Mouse (Mus musculus) liver, adult 2 months (tissue): ENCODE measurements around the gene B430306N03Rik. TPM values are rescaled to one million over a fixed set of nuclear protein-coding genes. Genes with fewer than 3 reads are reported as not detected.

Experiments
- DNase-seq: peaks from one replicate; pipeline ENCODE4 v3.0.0-alpha.2; 2011; ENCODE audit warnings: low read depth, low spot score; ENCODE audit errors: extremely low read depth
- H3K27ac ChIP-seq: fragments of 200-500 bp; replicated peaks from 2 replicates; pipeline ENCODE4 v1.5.1; 2012; ENCODE audit warnings: low read depth, mild to moderate bottlenecking, control low read depth, inconsistent platforms, low read length; ENCODE audit not compliant: insufficient read depth
- H3K27me3 ChIP-seq: fragments of 200-500 bp; 2 replicates; pipeline ENCODE4 v1.6.1; 2012; ENCODE audit warnings: mild to moderate bottlenecking, moderate library complexity, low read length, inconsistent platforms; ENCODE audit not compliant: control insufficient read depth, insufficient read depth
- H3K36me3 ChIP-seq: fragments of 200-500 bp; 2 replicates; pipeline ENCODE4 v1.6.1; 2012; ENCODE audit warnings: low read length, inconsistent platforms; ENCODE audit not compliant: control insufficient read depth, insufficient read depth
- H3K4me1 ChIP-seq: fragments of 200-500 bp; 2 replicates; pipeline ENCODE4 v1.6.1; 2011; ENCODE audit warnings: low read length; ENCODE audit not compliant: control insufficient read depth, insufficient read depth
- H3K4me3 ChIP-seq: fragments of 200-500 bp; 2 replicates; pipeline ENCODE4 v1.5.1; 2011; ENCODE audit warnings: low read depth, mild to moderate bottlenecking, control low read depth, low read length, moderate library complexity; ENCODE audit not compliant: insufficient read depth
- H3K79me2 ChIP-seq: fragments of 200-500 bp; 2 replicates; pipeline ENCODE4 v1.6.1; 2012; ENCODE audit warnings: inconsistent platforms, mild to moderate bottlenecking, low read length, moderate library complexity; ENCODE audit not compliant: control insufficient read depth, insufficient read depth
- H3K9ac ChIP-seq: fragments of 200-500 bp; 2 replicates; pipeline ENCODE4 v1.6.1; 2012; ENCODE audit warnings: low read depth, mild to moderate bottlenecking, control low read depth, inconsistent platforms, low read length
- CTCF ChIP-seq: fragments of 200-500 bp; IDR thresholded peaks from 2 replicates; pipeline ENCODE4 v1.5.1; 2011; ENCODE audit warnings: low read depth, low read length, control low read depth
- POLR2A ChIP-seq: fragments of 200-500 bp; IDR thresholded peaks from 2 replicates; pipeline ENCODE4 v1.6.1; 2011; ENCODE audit warnings: low read length, control low read depth; ENCODE audit not compliant: insufficient read depth; ENCODE audit errors: extremely low read depth
- WGBS: fragments of 180-500 bp; shearing (Covaris S2); methylation state at CpG from one replicate; pipeline ENCODE4 v1.1.7; 2018; 5-methylcytosine and 5-hydroxymethylcytosine counted together
- polyA plus RNA-seq: library from polyadenylated mRNA; depleted of rRNA; stranded (reverse); fragments of >200 nt; gene quantifications from 2 replicates; pipeline ENCODE4 v1.2.3, GENCODE M21; 2012
- total RNA-seq: library from RNA; depleted of rRNA; stranded (reverse); fragments of >200 nt; gene quantifications from 2 replicates; pipeline ENCODE4 v1.2.3, GENCODE M21; 2014

B430306N03Rik gene
- total and polyA plus RNA-seq, 2 experiments: 0.83 to 1.9 TPM

GRCm38 (mm10) chr17:48299756-48300155, 16.2 kb upstream of the B430306N03Rik start:
- H3K79me2 ChIP-seq: no peaks in the 10 kb centered on the region
- no peaks in the 10 kb centered on the region for H3K36me3 ChIP-seq
- TF ChIP-seq CTCF: no peak
- TF ChIP-seq POLR2A: no peak
- no peak overlapping the region for H3K27ac ChIP-seq
- 56% methylated on average over 5 of the region's 7 CpGs for WGBS
- H3K4me3 ChIP-seq: no peak overlapping the region
- H3K9ac ChIP-seq: no peak overlapping the region
- no peaks in the 10 kb centered on the region for H3K4me1 ChIP-seq
- no peaks in the 10 kb centered on the region for H3K27me3 ChIP-seq
- no peak for DNase-seq

GRCm38 (mm10) chr17:48300199-48300598, 15.7 kb upstream of the B430306N03Rik start:
- Histone ChIP-seq H3K4me3 (peak overlapping the region; percentile 15; the same call in 1 of the 2 replicates), H3K4me1 (no peaks in the 10 kb centered on the region), H3K27me3 (no peaks in the 10 kb centered on the region), H3K27ac (no peak overlapping the region), H3K9ac (no peak overlapping the region), H3K79me2 (no peaks in the 10 kb centered on the region), H3K36me3 (no peaks in the 10 kb centered on the region)
- WGBS: 63% methylated on average over 7 of the region's 7 CpGs
- no peak for DNase-seq
- TF ChIP-seq CTCF (no peak), POLR2A (no peak)

DNA sequence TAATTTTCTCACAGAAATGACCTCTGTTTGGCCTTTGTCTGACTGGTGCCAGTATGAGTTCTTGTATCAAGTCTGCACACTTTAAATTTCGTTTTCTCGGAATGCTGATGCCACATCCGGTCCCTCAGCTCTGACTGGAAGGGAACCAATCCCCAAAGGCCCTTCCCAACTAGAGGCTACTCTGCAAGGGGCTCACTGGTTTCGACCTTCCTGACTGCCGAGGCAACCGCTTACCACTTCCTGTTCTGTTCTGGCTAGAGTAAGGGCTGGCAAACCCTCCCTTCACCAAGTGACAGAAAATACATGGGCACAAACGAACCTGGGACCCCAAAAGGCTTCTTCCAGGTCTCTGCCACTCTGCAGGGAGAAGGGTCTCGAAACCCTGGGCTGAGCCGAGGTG, 15.1 kb upstream of the B430306N03Rik start:
- no peak overlapping the region for H3K4me3 ChIP-seq
- no peak overlapping the region for H3K9ac ChIP-seq
- no peaks in the 10 kb centered on the region for H3K79me2 ChIP-seq
- H3K27ac ChIP-seq: no peak overlapping the region
- TF ChIP-seq POLR2A (no peak), CTCF (no peak)
- no peaks in the 10 kb centered on the region for H3K4me1 ChIP-seq
- peak; percentile 6 for DNase-seq
- H3K27me3 ChIP-seq: no peaks in the 10 kb centered on the region
- H3K36me3 ChIP-seq: no peaks in the 10 kb centered on the region
- WGBS: 68% methylated on average over 9 of the region's 9 CpGs

DNA sequence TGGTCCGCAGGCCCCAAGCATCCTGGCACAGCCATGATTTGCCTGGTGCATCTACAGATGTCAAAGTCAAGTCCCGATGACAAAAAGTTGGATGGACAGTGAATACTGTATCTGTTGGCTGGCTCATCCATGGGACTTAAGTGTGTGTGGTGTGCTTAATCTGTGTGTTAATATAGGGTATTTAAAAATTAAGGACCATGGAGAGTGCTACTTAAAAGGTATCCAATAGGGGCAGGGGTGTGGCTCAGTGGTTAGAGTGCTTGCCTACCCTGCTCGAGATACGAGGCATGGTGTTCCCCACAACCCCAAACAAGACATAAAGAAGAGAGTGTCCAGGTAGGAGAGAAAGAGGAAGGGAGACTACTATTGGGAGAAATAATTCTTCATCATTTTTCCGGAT, 14.1 kb upstream of the B430306N03Rik start:
- no peak overlapping the region for H3K9ac ChIP-seq
- no peaks in the 10 kb centered on the region for H3K79me2 ChIP-seq
- no peak for DNase-seq
- no peak overlapping the region for H3K27ac ChIP-seq
- H3K27me3 ChIP-seq: no peaks in the 10 kb centered on the region
- no peaks in the 10 kb centered on the region for H3K4me1 ChIP-seq
- no peaks in the 10 kb centered on the region for H3K36me3 ChIP-seq
- TF ChIP-seq CTCF: no peak
- TF ChIP-seq POLR2A: no peak
- 83% methylated on average over 5 of the region's 5 CpGs for WGBS
- no peak overlapping the region for H3K4me3 ChIP-seq

- TF ChIP-seq CTCF (no peak), POLR2A (no peak)
- no peaks in the 10 kb centered on the region for H3K79me2 ChIP-seq
- no peak for DNase-seq
- no peaks in the 10 kb centered on the region for H3K4me1 ChIP-seq
- no peaks in the 10 kb centered on the region for H3K36me3 ChIP-seq
- H3K27ac ChIP-seq: no peak overlapping the region
- H3K4me3 ChIP-seq: no peak overlapping the region
- 57% methylated on average over 2 of the region's 2 CpGs for WGBS
- H3K9ac ChIP-seq: no peak overlapping the region
- H3K27me3 ChIP-seq: no peaks in the 10 kb centered on the region
These were observed 3.8 kb upstream of the B430306N03Rik start for GRCm38 (mm10) chr17:48312124-48312523.

- no peak for DNase-seq
- Histone ChIP-seq H3K27me3 (no peaks in the 10 kb centered on the region), H3K79me2 (no peaks in the 10 kb centered on the region), H3K9ac (no peak overlapping the region), H3K4me3 (no peak overlapping the region), H3K27ac (no peak overlapping the region), H3K36me3 (no peaks in the 10 kb centered on the region), H3K4me1 (no peaks in the 10 kb centered on the region)
- TF ChIP-seq CTCF (no peak), POLR2A (no peak)
- WGBS: 91% methylated on average over 1 of the region's 1 CpGs
These were observed 2.7 kb downstream of the B430306N03Rik start for GRCm38 (mm10) chr17:48318686-48319085.

DNA sequence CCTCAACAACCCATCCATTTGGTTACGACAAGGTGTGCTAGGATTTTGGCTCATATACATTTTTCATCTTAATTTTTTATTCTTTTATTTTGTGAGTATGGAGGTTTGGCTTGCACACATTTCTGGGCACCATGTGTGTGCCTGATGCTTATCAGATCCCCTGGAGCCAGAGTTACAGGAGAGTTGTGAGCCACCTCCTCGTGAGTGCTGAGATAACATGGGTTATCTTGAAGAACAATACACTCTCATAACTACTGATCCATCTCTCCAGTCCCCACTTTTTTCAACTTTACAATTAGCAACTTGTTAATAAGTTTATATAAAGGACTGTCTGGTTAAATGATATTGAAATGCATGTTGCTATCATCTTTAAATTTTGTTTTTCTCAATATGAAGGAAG, 5.3 kb downstream of the B430306N03Rik start:
- H3K79me2 ChIP-seq: no peaks in the 10 kb centered on the region
- no peak for DNase-seq
- 67% methylated on average over 2 of the region's 2 CpGs for WGBS
- no peaks in the 10 kb centered on the region for H3K27me3 ChIP-seq
- H3K4me3 ChIP-seq: no peak overlapping the region
- no peaks in the 10 kb centered on the region; the same call in 1 of the 2 replicates for H3K4me1 ChIP-seq
- TF ChIP-seq POLR2A: no peak
- no peak for TF ChIP-seq CTCF
- H3K9ac ChIP-seq: no peak overlapping the region
- no peak overlapping the region for H3K27ac ChIP-seq
- H3K36me3 ChIP-seq: no peaks in the 10 kb centered on the region
